Mouse (Mus musculus): ENCODE measurements around the gene Gm17617.

The Gm17617 gene

GRCm38 (mm10) chr13:55133448-55133847 is at the start of gene Gm17617:
Gene Gm17617 (minus strand): TSS chr13:55133548.
- no peak for DNase-seq (ENCODE audit: low spot score)

GRCm38 (mm10) chr13:55182173-55182894 is 49.0 kb upstream of the Gm17617 start:
- DNase-seq (ENCODE audit: low spot score): peak; percentile 76

- DNase-seq (ENCODE audit: low spot score): no peak
Observed at GRCm38 (mm10) chr13:55181786-55182172, 48.4 kb upstream of the Gm17617 start.

GRCm38 (mm10) chr13:55179591-55179990 is 46.2 kb upstream of the Gm17617 start:
- DNase-seq (ENCODE audit: low spot score): no peak

- no peak for DNase-seq (ENCODE audit: low spot score)
Observed at GRCm38 (mm10) chr13:55178556-55178955, 45.2 kb upstream of the Gm17617 start.

GRCm38 (mm10) chr13:55177903-55178496 is 44.7 kb upstream of the Gm17617 start:
- DNase-seq (ENCODE audit: low spot score): no peak

- DNase-seq (ENCODE audit: low spot score): no peak
Observed at GRCm38 (mm10) chr13:55176265-55176664, 42.9 kb upstream of the Gm17617 start.

GRCm38 (mm10) chr13:55174347-55174746 is 41.0 kb upstream of the Gm17617 start:
- DNase-seq (ENCODE audit: low spot score): no peak

GRCm38 (mm10) chr13:55172336-55172770 is 39.0 kb upstream of the Gm17617 start:
- no peak for DNase-seq (ENCODE audit: low spot score)

- peak; percentile 36 for DNase-seq (ENCODE audit: low spot score)
Observed at GRCm38 (mm10) chr13:55171517-55172335, 38.4 kb upstream of the Gm17617 start.

- DNase-seq (ENCODE audit: low spot score): peak; percentile 63
Observed at GRCm38 (mm10) chr13:55168958-55169369, 35.6 kb upstream of the Gm17617 start.

- peak; percentile 50 for DNase-seq (ENCODE audit: low spot score)
Observed at GRCm38 (mm10) chr13:55168255-55168654, 34.9 kb upstream of the Gm17617 start.

- DNase-seq (ENCODE audit: low spot score): no peak
Observed at GRCm38 (mm10) chr13:55167798-55168197, 34.5 kb upstream of the Gm17617 start.

GRCm38 (mm10) chr13:55166806-55167725 is 33.7 kb upstream of the Gm17617 start:
- DNase-seq (ENCODE audit: low spot score): no peak

- no peak for DNase-seq (ENCODE audit: low spot score)
Observed at GRCm38 (mm10) chr13:55165831-55166339, 32.5 kb upstream of the Gm17617 start.

GRCm38 (mm10) chr13:55163553-55163952 is 30.2 kb upstream of the Gm17617 start:
- no peak for DNase-seq (ENCODE audit: low spot score)

- DNase-seq (ENCODE audit: low spot score): no peak
Observed at GRCm38 (mm10) chr13:55162365-55162764, 29.0 kb upstream of the Gm17617 start.

- no peak for DNase-seq (ENCODE audit: low spot score)
Observed at GRCm38 (mm10) chr13:55153951-55154350, 20.6 kb upstream of the Gm17617 start.

- no peak for DNase-seq (ENCODE audit: low spot score)
Observed at GRCm38 (mm10) chr13:55152621-55153415, 19.5 kb upstream of the Gm17617 start, which contains the start of gene Fgfr4. Gene Fgfr4 (plus strand): TSS chr13:55152640.

- no peak for DNase-seq (ENCODE audit: low spot score)
Observed at GRCm38 (mm10) chr13:55140271-55140670, 6.9 kb upstream of the Gm17617 start.
